Mouse (Mus musculus) kidney, postnatal 36 days (tissue): ENCODE measurements around the gene Pcgf2.
A peak's percentile ranks its signal among the peaks of the same experiment; 100 is the strongest.
"Not testable (repeated sequence)": the region's sequence is repeated elsewhere in the genome, so short reads cannot be mapped to it uniquely, and the experiment has no call there.

Source experiments
- DNase-seq, 2 experiments: peaks; one replicate each; pipeline ENCODE4 v3.0.0; 2021 to 2022; ENCODE audit warnings: mixed read lengths in 2 of 2

Gene Pcgf2

GRCm38 (mm10) chr11:97666794-97667193 is 33.5 kb downstream of the Pcgf2 start:
- DNase-seq, result no peak

GRCm38 (mm10) chr11:97666221-97666620 is 34.1 kb downstream of the Pcgf2 start:
- DNase-seq, result no peak

- no peak for DNase-seq
Observed at GRCm38 (mm10) chr11:97665431-97665830, 34.9 kb downstream of the Pcgf2 start.

GRCm38 (mm10) chr11:97664771-97665240 is 35.5 kb downstream of the Pcgf2 start:
- peak; percentile 41 to 50 for DNase-seq

- DNase-seq, result no peak
Observed at GRCm38 (mm10) chr11:97664339-97664665, 36.0 kb downstream of the Pcgf2 start.

GRCm38 (mm10) chr11:97663528-97664338 is 36.6 kb downstream of the Pcgf2 start:
- DNase-seq, result peak; percentile 65 to 78

- DNase-seq, result peak; percentile 85 to 91
Observed at GRCm38 (mm10) chr11:97662893-97663527, 37.3 kb downstream of the Pcgf2 start, which contains the start of gene Mllt6. Gene Mllt6, plus strand, starts transcription at chr11:97663414.

GRCm38 (mm10) chr11:97662207-97662892 is 37.9 kb downstream of the Pcgf2 start:
- peak; percentile 70 to 76 for DNase-seq

GRCm38 (mm10) chr11:97661648-97662133 is 38.6 kb downstream of the Pcgf2 start:
- peak; percentile 87 to 93 for DNase-seq

- DNase-seq, result peak in 1 of 2 experiments; percentile 25
Observed at GRCm38 (mm10) chr11:97660734-97661647, 39.3 kb downstream of the Pcgf2 start.

- peak; percentile 77 to 87 for DNase-seq
Observed at GRCm38 (mm10) chr11:97659990-97660714, 40.1 kb downstream of the Pcgf2 start.

- peak; percentile 21 to 47 for DNase-seq
Observed at GRCm38 (mm10) chr11:97659267-97659989, 40.9 kb downstream of the Pcgf2 start.

- DNase-seq, result peak in 1 of 2 experiments; percentile 22
Observed at GRCm38 (mm10) chr11:97658751-97659266, 41.5 kb downstream of the Pcgf2 start.

GRCm38 (mm10) chr11:97657967-97658366 is 42.3 kb downstream of the Pcgf2 start:
- not testable (repeated sequence) for DNase-seq

GRCm38 (mm10) chr11:97657184-97657945 is 42.9 kb downstream of the Pcgf2 start:
- peak in 1 of 2 experiments; percentile 30 for DNase-seq

GRCm38 (mm10) chr11:97656269-97656971 is 43.9 kb downstream of the Pcgf2 start:
- DNase-seq, result peak in 1 of 2 experiments; percentile 44

GRCm38 (mm10) chr11:97654210-97654609 is 46.1 kb downstream of the Pcgf2 start:
- no peak for DNase-seq

GRCm38 (mm10) chr11:97653376-97653775 is 46.9 kb downstream of the Pcgf2 start:
- peak in 1 of 2 experiments; percentile 26 for DNase-seq

- no peak for DNase-seq
Observed at GRCm38 (mm10) chr11:97650341-97650740, 50.0 kb downstream of the Pcgf2 start.
